Mouse (Mus musculus): Measurements from ENCODE around the gene Prss12.

DNA sequence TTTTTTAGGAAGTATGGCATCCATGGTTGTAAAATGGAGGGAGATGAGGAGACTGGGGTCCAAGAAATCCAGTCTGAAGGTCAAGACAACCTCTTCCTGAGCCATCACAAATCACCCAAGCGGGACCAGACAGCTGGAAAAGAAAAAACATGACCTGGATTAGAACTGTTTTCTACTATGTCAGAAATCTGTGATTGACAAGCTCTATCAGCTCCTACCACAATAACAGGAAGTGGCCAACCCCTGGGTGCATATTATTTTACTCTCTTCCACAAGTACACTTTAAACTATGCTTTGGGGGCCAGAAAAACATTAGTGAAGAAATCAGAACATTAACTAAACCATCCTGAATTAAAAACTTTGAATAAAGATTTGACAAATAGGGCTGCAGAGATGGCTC, 2.2 kb upstream of the Prss12 start:
- no peak for TF ChIP-seq CTCF (IDR thresholded peaks at IDR 0.05; ENCODE audit: low read depth)
- no peak for TF ChIP-seq EP300 (IDR thresholded peaks at IDR 0.05; ENCODE audit: low read depth)

Measured in heart, postnatal 0 days (tissue).